In genomic region chr15:81518031-81518430, GRCm38 (mm10) we compare ENCODE assay signal across 28 mouse cellular contexts. TPM values are rescaled to one million over a fixed set of nuclear protein-coding genes. Genes with fewer than 3 reads are reported as not detected.
DNase-seq lines count a peak whose midpoint lies in the region; ATAC-seq and TF ChIP-seq lines count a peak whose summit lies in the region.
"Had no signal": no experiment of that assay in that cellular context is flagged by ENCODE, and none has a peak within 500 bp of the region (broad histone marks: within the 10 kb centered on the region; RNA-seq: fewer than 3 reads in every experiment).

No protein-coding gene starts in this region.

- no peaks in the 10 kb centered on the region for H3K36me3 ChIP-seq in kidney, embryonic 15.5 days
- no peaks in the 10 kb centered on the region for H3K36me3 ChIP-seq in lung, postnatal 0 days (ENCODE audit: insufficient read depth, low read length)
- no peaks in the 10 kb centered on the region for H3K36me3 ChIP-seq in forebrain, embryonic 11.5 days (ENCODE audit: control insufficient read depth, insufficient read depth, low read length)
- H3K36me3 ChIP-seq in heart, adult 2 months (ENCODE audit: control insufficient read depth, insufficient read depth, low read length) = no peaks in the 10 kb centered on the region
- H3K36me3 ChIP-seq: embryonic facial prominence, embryonic 12.5 days; embryonic facial prominence, embryonic 15.5 days; forebrain, embryonic 12.5 days; forebrain, embryonic 15.5 days; G1E; heart, embryonic 12.5 days; heart, embryonic 15.5 days; hindbrain, embryonic 10.5 days; hindbrain, embryonic 13.5 days; intestine, embryonic 15.5 days had no signal

- no peak overlapping the region for H3K4me2 ChIP-seq in kidney, embryonic 15.5 days
- no peak overlapping the region for H3K4me2 ChIP-seq in lung, postnatal 0 days (replicated peaks; ENCODE audit: low read depth, low read length)
- H3K4me2 ChIP-seq in forebrain, embryonic 11.5 days (ENCODE audit: low read depth, low read length, severe bottlenecking) = no peak overlapping the region
- H3K4me2 ChIP-seq: embryonic facial prominence, embryonic 12.5 days; embryonic facial prominence, embryonic 15.5 days; forebrain, embryonic 12.5 days; forebrain, embryonic 15.5 days; heart, embryonic 12.5 days; heart, embryonic 15.5 days; hindbrain, embryonic 13.5 days; intestine, embryonic 15.5 days had no signal

- no peak for TF ChIP-seq CTCF in lung, postnatal 0 days (IDR thresholded peaks at IDR 0.05)
- no peak for TF ChIP-seq CTCF in heart, adult 2 months (IDR thresholded peaks at IDR 0.05)

- H3K4me1 ChIP-seq in kidney, embryonic 15.5 days = peaks cover 27% of the 10 kb centered on the region
- H3K4me1 ChIP-seq in lung, postnatal 0 days (ENCODE audit: insufficient read depth, low read depth, low read length) = peaks cover 5% of the 10 kb centered on the region; the same call in 1 of the 2 replicates
- H3K4me1 ChIP-seq in forebrain, embryonic 11.5 days (replicated peaks; ENCODE audit: control insufficient read depth, insufficient read depth, low read length) = peaks cover 6% of the 10 kb centered on the region
- no peaks in the 10 kb centered on the region for H3K4me1 ChIP-seq in heart, adult 2 months (ENCODE audit: control insufficient read depth, insufficient read depth, low read length)

- H3K4me3 ChIP-seq in kidney, embryonic 15.5 days (replicated peaks) = no peak overlapping the region
- no peak overlapping the region for H3K4me3 ChIP-seq in lung, postnatal 0 days (ENCODE audit: low read depth, low read length)
- H3K4me3 ChIP-seq in forebrain, embryonic 11.5 days (ENCODE audit: low read depth, low read length) = no peak overlapping the region
- H3K4me3 ChIP-seq in heart, adult 2 months = no peak overlapping the region
- H3K4me3 ChIP-seq: embryonic facial prominence, embryonic 12.5 days; embryonic facial prominence, embryonic 15.5 days; forebrain, embryonic 12.5 days; forebrain, embryonic 15.5 days; heart, embryonic 12.5 days; heart, embryonic 15.5 days; hindbrain, embryonic 10.5 days; hindbrain, embryonic 13.5 days; intestine, embryonic 15.5 days had no signal

- WGBS in kidney, embryonic 15.5 days = 51% methylated on average over 6 of the region's 6 CpGs
- WGBS in lung, postnatal 0 days = 40% methylated on average over 6 of the region's 6 CpGs
- WGBS in forebrain, embryonic 11.5 days = 56% methylated on average over 6 of the region's 6 CpGs
- 71% methylated on average over 6 of the region's 6 CpGs for WGBS in heart, adult 2 months

- H3K27ac ChIP-seq in kidney, embryonic 15.5 days = no peak overlapping the region; the same call in 1 of the 2 replicates
- H3K27ac ChIP-seq in lung, postnatal 0 days (ENCODE audit: low read length) = 0 out of 2 replicates have a peak overlapping the region, but pooled peaks have one; percentile 3
- no peak overlapping the region for H3K27ac ChIP-seq in forebrain, embryonic 11.5 days (ENCODE audit: low read depth, low read length)
- H3K27ac ChIP-seq in heart, adult 2 months = no peak overlapping the region
- H3K27ac ChIP-seq: embryonic facial prominence, embryonic 12.5 days; embryonic facial prominence, embryonic 15.5 days; forebrain, embryonic 12.5 days; forebrain, embryonic 15.5 days; heart, embryonic 15.5 days; hindbrain, embryonic 10.5 days; hindbrain, embryonic 13.5 days; intestine, embryonic 15.5 days had no signal

- intact Hi-C loops in heart, adult 2 months (cut with DNase I) = no loop called here

- H3K27me3 ChIP-seq in kidney, embryonic 15.5 days = no peaks in the 10 kb centered on the region
- no peaks in the 10 kb centered on the region for H3K27me3 ChIP-seq in lung, postnatal 0 days (replicated peaks; ENCODE audit: insufficient read depth, low read length)
- H3K27me3 ChIP-seq in forebrain, embryonic 11.5 days (ENCODE audit: control insufficient read depth, insufficient read depth, low read length) = no peaks in the 10 kb centered on the region
- H3K27me3 ChIP-seq in heart, adult 2 months (ENCODE audit: control insufficient read depth, insufficient read depth, low read length) = no peaks in the 10 kb centered on the region
- H3K27me3 ChIP-seq: embryonic facial prominence, embryonic 12.5 days; embryonic facial prominence, embryonic 15.5 days; forebrain, embryonic 15.5 days; heart, embryonic 12.5 days; heart, embryonic 15.5 days; intestine, embryonic 15.5 days had no signal

- H3K9me3 ChIP-seq in kidney, embryonic 15.5 days (replicated peaks) = no peaks in the 10 kb centered on the region
- H3K9me3 ChIP-seq in lung, postnatal 0 days (ENCODE audit: low read length) = no peaks in the 10 kb centered on the region
- H3K9me3 ChIP-seq in forebrain, embryonic 11.5 days (ENCODE audit: control insufficient read depth, low read length) = no peaks in the 10 kb centered on the region
- H3K9me3 ChIP-seq: embryonic facial prominence, embryonic 12.5 days; embryonic facial prominence, embryonic 15.5 days; forebrain, embryonic 12.5 days; forebrain, embryonic 15.5 days; G1E; heart, embryonic 12.5 days; heart, embryonic 15.5 days; hindbrain, embryonic 10.5 days; hindbrain, embryonic 13.5 days; intestine, embryonic 15.5 days had no signal

- H3K79me2 ChIP-seq in heart, adult 2 months (replicated peaks; ENCODE audit: control insufficient read depth, insufficient read depth, low read length) = no peaks in the 10 kb centered on the region

- no peak for TF ChIP-seq POLR2A in heart, adult 2 months (IDR thresholded peaks at IDR 0.05; ENCODE audit: insufficient read depth, low read depth, low read length)

- ATAC-seq in kidney, embryonic 15.5 days (replicated peaks; ENCODE audit: low FRiP score) = no peak
- no peak for ATAC-seq in lung, postnatal 0 days
- ATAC-seq in forebrain, embryonic 11.5 days (replicated peaks; ENCODE audit: low FRiP score) = no peak
- ATAC-seq: forebrain, embryonic 15.5 days; hindbrain, embryonic 16.5 days; intestine, embryonic 15.5 days; Patski had no signal

- no peak for TF ChIP-seq EP300 in lung, postnatal 0 days (IDR thresholded peaks at IDR 0.05)
- no peak for TF ChIP-seq EP300 in heart, adult 2 months (IDR thresholded peaks at IDR 0.05; ENCODE audit: insufficient read depth, low read depth, low read length)

- peak; percentile 15 for DNase-seq in kidney, adult 18-20 months
- peak; percentile 26 for DNase-seq in lung, postnatal 0 days (ENCODE audit: low spot score)
- DNase-seq in lung, postnatal 36 days = no peak
- peak; percentile 99 for DNase-seq in R1 (ENCODE audit: low read depth, low spot score)
- DNase-seq in yolk sac, embryonic 10.5 days (ENCODE audit: low spot score) = peak; percentile 50
- no peak for DNase-seq in forebrain, embryonic 11.5 days (ENCODE audit: low spot score)
- no peak for DNase-seq in heart, adult 2 months
- DNase-seq: adrenal gland, postnatal 14 days; cerebellum, adult 11 months; cerebellum, adult 2 months; cerebellum, adult 9-11 months; cerebellum, postnatal 25 days; gastrocnemius, postnatal 25 days; heart, postnatal 10 days; heart, postnatal 36 days had no signal

- H3K9ac ChIP-seq in kidney, embryonic 15.5 days = no peak overlapping the region
- no peak overlapping the region for H3K9ac ChIP-seq in lung, postnatal 0 days (replicated peaks; ENCODE audit: low read depth)
- H3K9ac ChIP-seq in forebrain, embryonic 11.5 days (ENCODE audit: low read length) = no peak overlapping the region
- no peak overlapping the region for H3K9ac ChIP-seq in heart, adult 2 months (ENCODE audit: low read depth, low read length)
- H3K9ac ChIP-seq: embryonic facial prominence, embryonic 12.5 days; embryonic facial prominence, embryonic 15.5 days; forebrain, embryonic 12.5 days; forebrain, embryonic 15.5 days; heart, embryonic 12.5 days; heart, embryonic 15.5 days; hindbrain, embryonic 13.5 days; intestine, embryonic 15.5 days had no signal

RNA-seq across cellular contexts. Expression of gene Rbx1, which starts 51.9 kb away (rescaled TPM):
- polyA plus RNA-seq in kidney, embryonic 15.5 days (2015; fragmentation: Nextera tagmentation; extraction: Ambion mirVana) = 459 and 522 TPM in 2 replicates
- 419 and 465 TPM in 2 replicates for polyA plus RNA-seq in lung, postnatal 0 days (2015; fragmentation: Nextera tagmentation; extraction: Ambion mirVana)
- 510 and 536 TPM in 2 replicates for polyA plus RNA-seq in forebrain, embryonic 11.5 days (2014; fragmentation: Nextera tagmentation; extraction: Ambion mirVana)
- 100 to 1,000 TPM; 106 to 122 TPM for total RNA-seq in heart, adult 2 months (2021)
- 67.8 and 96.1 TPM in 2 replicates for polyA plus RNA-seq in heart, adult 2 months (2012; rRNA removed)

Comparison
In these comparisons a context has a peak if more than half of its experiments do, and no peak if none do; other contexts are left out.
1. DNase-seq: peak in kidney, adult 18-20 months (single experiment), lung, postnatal 0 days (single experiment), R1 (single experiment) and yolk sac, embryonic 10.5 days (single experiment); none in lung, postnatal 36 days (single experiment), forebrain, embryonic 11.5 days (single experiment) and heart, adult 2 months (0 of 2).